Mouse (Mus musculus) liver, embryonic 11.5 days (tissue): ENCODE results near the gene Cdc16. TPM values are rescaled to one million over a fixed set of nuclear protein-coding genes. Genes with fewer than 3 reads are reported as not detected.

ENCODE experiments used
- ATAC-seq: fragments of 200-750 bp; cut with Nextera tagmentation; replicated peaks from 2 replicates; pipeline ENCODE4 v1.8.0; 2017; ENCODE audit warnings: moderate number of reproducible peaks, mild to moderate bottlenecking, moderate TSS enrichment, moderate library complexity; ENCODE audit not compliant: low FRiP score
- DNase-seq: peaks from one replicate; pipeline ENCODE4 v3.0.0-alpha.2; 2017; ENCODE audit warnings: low spot score
- H3K27ac ChIP-seq: fragments of 300-500 bp; sonication (generic); 2 replicates; pipeline ENCODE4 v1.5.1; 2014; ENCODE audit warnings: mild to moderate bottlenecking, low read depth, low read length, control low read depth
- H3K27me3 ChIP-seq: fragments of 300-500 bp; sonication (generic); replicated peaks from 2 replicates; pipeline ENCODE4 v1.6.1; 2014; ENCODE audit warnings: low read length, mixed read lengths; ENCODE audit not compliant: control insufficient read depth, insufficient read depth
- H3K36me3 ChIP-seq: fragments of 300-500 bp; sonication (generic); 2 replicates; pipeline ENCODE4 v1.6.1; 2014; ENCODE audit warnings: mild to moderate bottlenecking, low read length, moderate library complexity, mixed read lengths; ENCODE audit not compliant: control insufficient read depth, insufficient read depth
- H3K4me1 ChIP-seq: fragments of 300-500 bp; sonication (generic); replicated peaks from 2 replicates; pipeline ENCODE4 v1.6.1; 2014; ENCODE audit warnings: low read length, mixed read lengths; ENCODE audit not compliant: control insufficient read depth, insufficient read depth
- H3K4me2 ChIP-seq: fragments of 300-500 bp; sonication (generic); 2 replicates; pipeline ENCODE4 v1.6.1; 2014; ENCODE audit warnings: mild to moderate bottlenecking, control low read depth, moderate library complexity
- H3K4me3 ChIP-seq: fragments of 300-500 bp; sonication (generic); 2 replicates; pipeline ENCODE4 v1.5.1; 2014; ENCODE audit warnings: low read depth, low read length, control low read depth
- H3K9ac ChIP-seq: fragments of 300-500 bp; sonication (generic); 2 replicates; pipeline ENCODE4 v1.6.1; 2014; ENCODE audit warnings: low read depth, low read length, control low read depth
- H3K9me3 ChIP-seq: fragments of 300-500 bp; sonication (generic); 2 replicates; pipeline ENCODE4 v1.6.1; 2016; ENCODE audit warnings: low read length, inconsistent platforms, mixed read lengths; ENCODE audit not compliant: control insufficient read depth
- WGBS: fragments of 180-500 bp; shearing (Covaris S2); extraction: QIAGEN DNeasy Blood & Tissue Kit; methylation state at CpG from one replicate; pipeline ENCODE4 v1.1.7; 2014; 5-methylcytosine and 5-hydroxymethylcytosine counted together
- polyA plus RNA-seq: library from polyadenylated mRNA; unstranded; fragments of >200 nt; fragmentation: Nextera tagmentation; extraction: Ambion mirVana; gene quantifications from 2 replicates; pipeline ENCODE4 v1.2.1, GENCODE M21; 2014

The Cdc16 gene
- polyA plus RNA-seq, 1 experiment from 2014 or later, result 128 TPM

- peaks cover 8% of the 10 kb centered on the region; the same call in 1 of the 2 replicates for H3K36me3 ChIP-seq
- no peak overlapping the region for H3K4me3 ChIP-seq
- no peak overlapping the region for H3K9ac ChIP-seq
- DNase-seq (no peak), ATAC-seq (no peak)
- no peaks in the 10 kb centered on the region for H3K9me3 ChIP-seq
- H3K4me2 ChIP-seq, result no peak overlapping the region
- WGBS, result 94% methylated on average over 8 of the region's 8 CpGs
- H3K4me1 ChIP-seq, result peaks cover 8% of the 10 kb centered on the region
- no peaks in the 10 kb centered on the region for H3K27me3 ChIP-seq
- H3K27ac ChIP-seq, result no peak overlapping the region
These were observed 32.1 kb downstream of the Cdc16 start for GRCm38 (mm10) chr8:13789606-13790005.

- 90% methylated on average over 8 of the region's 8 CpGs for WGBS
- H3K36me3 ChIP-seq, result peaks cover 32% of the 10 kb centered on the region
- no peak for ATAC-seq
These were observed 35.7 kb downstream of the Cdc16 start for GRCm38 (mm10) chr8:13793097-13793745.

GRCm38 (mm10) chr8:13793746-13794101 is 36.2 kb downstream of the Cdc16 start:
- Histone ChIP-seq H3K4me1 (no peaks in the 10 kb centered on the region), H3K36me3 (peaks cover 37% of the 10 kb centered on the region), H3K4me2 (no peak overlapping the region), H3K27ac (no peak overlapping the region), H3K9ac (no peak overlapping the region), H3K9me3 (no peaks in the 10 kb centered on the region), H3K27me3 (no peaks in the 10 kb centered on the region), H3K4me3 (no peak overlapping the region)
- ATAC-seq (no peak), DNase-seq (no peak)
- 90% methylated on average over 11 of the region's 11 CpGs for WGBS

More at GRCm38 (mm10) chr8:13793097-13793745, 35.7 kb downstream of the Cdc16 start:
- Histone ChIP-seq H3K4me3 (no peak overlapping the region), H3K27me3 (no peaks in the 10 kb centered on the region), H3K9me3 (no peaks in the 10 kb centered on the region), H3K9ac (no peak overlapping the region), H3K4me2 (no peak overlapping the region), H3K4me1 (no peaks in the 10 kb centered on the region), H3K27ac (no peak overlapping the region)
- no peak for DNase-seq

GRCm38 (mm10) chr8:13797676-13798075 is 40.2 kb downstream of the Cdc16 start:
- no peak overlapping the region for H3K9ac ChIP-seq
- H3K36me3 ChIP-seq, result peaks cover 31% of the 10 kb centered on the region
- DNase-seq (no peak), ATAC-seq (no peak)
- H3K4me1 ChIP-seq, result no peaks in the 10 kb centered on the region
- H3K9me3 ChIP-seq, result no peaks in the 10 kb centered on the region
- no peak overlapping the region for H3K27ac ChIP-seq
- H3K27me3 ChIP-seq, result no peaks in the 10 kb centered on the region
- no peak overlapping the region for H3K4me2 ChIP-seq
- WGBS, result 90% methylated on average over 5 of the region's 5 CpGs
- no peak overlapping the region for H3K4me3 ChIP-seq

- 77% methylated on average over 5 of the region's 5 CpGs for WGBS
- DNase-seq (no peak), ATAC-seq (no peak)
- no peak overlapping the region for H3K9ac ChIP-seq
- H3K27ac ChIP-seq, result no peak overlapping the region
- H3K36me3 ChIP-seq, result peaks cover 29% of the 10 kb centered on the region
- H3K4me3 ChIP-seq, result no peak overlapping the region
- H3K4me1 ChIP-seq, result no peaks in the 10 kb centered on the region
- H3K27me3 ChIP-seq, result no peaks in the 10 kb centered on the region
- no peaks in the 10 kb centered on the region for H3K9me3 ChIP-seq
- no peak overlapping the region for H3K4me2 ChIP-seq
These were observed 42.1 kb downstream of the Cdc16 start for GRCm38 (mm10) chr8:13799566-13799965.

- Histone ChIP-seq H3K27me3 (no peaks in the 10 kb centered on the region), H3K4me1 (no peaks in the 10 kb centered on the region), H3K9me3 (no peaks in the 10 kb centered on the region), H3K9ac (no peak overlapping the region), H3K27ac (no peak overlapping the region), H3K4me3 (no peak overlapping the region), H3K4me2 (no peak overlapping the region), H3K36me3 (no peaks in the 10 kb centered on the region)
- DNase-seq (no peak), ATAC-seq (no peak)
- 67% methylated on average over 7 of the region's 7 CpGs for WGBS
These were observed 71.2 kb downstream of the Cdc16 start for GRCm38 (mm10) chr8:13828598-13829172.

Other genes starting within 250 kb of the Cdc16 start
- not detected in 2 replicates for gene 1700029H14Rik, start 195.2 kb upstream of the Cdc16 start, polyA plus RNA-seq
- 37.2 and 38.2 TPM in 2 replicates for gene Rasa3, start 80.1 kb upstream of the Cdc16 start, polyA plus RNA-seq
- 0.19 TPM in 1 of 2 replicates, not detected in the other for gene Cfap97d2, start 51.8 kb upstream of the Cdc16 start, polyA plus RNA-seq
- 31.7 and 32.3 TPM in 2 replicates for gene Upf3a, start 27.9 kb downstream of the Cdc16 start, polyA plus RNA-seq
- gene AF366264, start 80.7 kb downstream of the Cdc16 start, polyA plus RNA-seq, result not detected in 2 replicates
- 39.4 and 46.0 TPM in 2 replicates for gene Champ1, start 112.0 kb downstream of the Cdc16 start, polyA plus RNA-seq
- 25.1 and 27.9 TPM in 2 replicates for gene Coprs, start 132.6 kb downstream of the Cdc16 start, polyA plus RNA-seq